Mouse (Mus musculus): ENCODE measurements around the gene Mpv17. TPM values are rescaled to one million over a fixed set of nuclear protein-coding genes. Genes with fewer than 3 reads are reported as not detected.

Mpv17 gene
- total RNA-seq, 2 experiments from 2014 or later: 47.8 to 49.2 TPM

- DNase-seq (ENCODE audit: extremely low spot score in 1 of 2, low spot score in 2 of 2): peak in 1 of 2 experiments; percentile 62
- Histone ChIP-seq H3K27ac (no peak overlapping the region; the same call in 1 of the 2 replicates), H3K4me3 (peak overlapping the region; percentile 33)
- intact Hi-C loops (cut with DNase I): loop anchor here (1.0 kb wide), 1 partner anchor 15 kb away; no protein-coding TSS in a partner anchor
- TF ChIP-seq CTCF (IDR thresholded peaks at IDR 0.05): no peak; the same call in none of the 2 replicates
Observed at GRCm38 (mm10) chr5:31094799-31095691, 59.0 kb downstream of the Mpv17 start.

DNA sequence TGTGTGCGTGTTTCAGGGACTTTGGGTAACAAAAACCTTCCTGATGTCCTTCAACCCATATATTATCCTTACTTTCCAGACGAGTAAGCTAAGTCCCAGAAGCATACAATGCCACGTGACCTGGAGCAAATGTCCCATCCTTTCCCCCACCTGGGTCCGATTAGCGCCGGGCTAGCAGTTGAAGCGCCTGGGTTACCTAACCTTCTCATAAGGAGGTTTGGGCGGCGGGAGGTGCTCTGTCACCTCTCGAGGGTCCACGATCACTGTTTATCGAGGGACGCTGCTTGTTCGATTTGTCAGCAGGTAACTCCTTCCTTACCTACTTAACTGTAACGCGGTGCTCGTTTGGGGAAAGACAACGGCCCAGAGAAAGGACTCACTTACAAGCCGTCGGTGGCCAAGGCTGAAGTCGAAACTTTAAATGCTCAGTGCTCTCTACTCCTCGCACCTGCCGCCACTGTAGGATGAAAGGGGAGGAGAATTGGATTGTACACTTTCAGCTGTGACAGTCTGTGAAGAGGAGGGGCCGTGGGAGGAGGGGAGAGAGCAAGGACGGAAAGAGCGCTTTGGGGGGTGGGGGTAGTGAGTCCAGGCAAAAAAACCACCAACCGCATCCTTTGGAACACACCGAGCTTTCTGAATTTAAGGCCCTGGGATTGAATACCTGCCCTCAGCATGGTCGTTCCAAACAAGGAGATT is 59.8 kb downstream of the Mpv17 start:
- Histone ChIP-seq H3K4me3 (peak overlapping the region; percentile 33), H3K27ac (peak overlapping the region; percentile 44)
- intact Hi-C loops (cut with DNase I): loop anchor here (1.0 kb wide), 1 partner anchor 14 kb away; no protein-coding TSS in a partner anchor
- DNase-seq (ENCODE audit: extremely low spot score in 1 of 2, low spot score in 2 of 2): peak in 1 of 2 experiments; percentile 59
- no peak for TF ChIP-seq CTCF (IDR thresholded peaks at IDR 0.05)

GRCm38 (mm10) chr5:31093151-31094041 is 60.7 kb downstream of the Mpv17 start:
- intact Hi-C loops (cut with DNase I): loop anchor here (1.0 kb wide), 1 partner anchor 13 kb away; no protein-coding TSS in a partner anchor
- DNase-seq (ENCODE audit: extremely low spot score in 1 of 2, low spot score in 2 of 2): peak in 1 of 2 experiments; percentile 68
- peak overlapping the region; percentile 93 for H3K27ac ChIP-seq
- peak overlapping the region; percentile 61 for H3K4me3 ChIP-seq
- no peak for TF ChIP-seq CTCF (IDR thresholded peaks at IDR 0.05)

- no peak for TF ChIP-seq CTCF (IDR thresholded peaks at IDR 0.05)
- Histone ChIP-seq H3K27ac (peak overlapping the region; percentile 93), H3K4me3 (peak overlapping the region; percentile 61)
- intact Hi-C loops (cut with DNase I): loop anchor here (1.0 kb wide), 2 partner anchors 29 to 99 kb away; no protein-coding TSS in a partner anchor
- peak; percentile 49 to 79 for DNase-seq (ENCODE audit: extremely low spot score in 1 of 2, low spot score in 2 of 2)
Observed at GRCm38 (mm10) chr5:31092231-31092975, 61.6 kb downstream of the Mpv17 start.

Other genes with a start within 250 kb of the Mpv17 start
- 100 to 1,000 TPM in 1 of 2 experiments, 10 to 100 TPM in 1; 91.9 to 106 TPM for gene Ost4, start 246.5 kb downstream of the Mpv17 start, total RNA-seq (2021)
- gene Emilin1, start 240.8 kb downstream of the Mpv17 start, total RNA-seq (2021): 1 to 10 TPM; 3.0 to 3.3 TPM
- 10 to 100 TPM; 15.3 to 19.3 TPM for gene Khk, start 232.8 kb downstream of the Mpv17 start, total RNA-seq (2021)
- gene Cgref1, start 208.7 kb downstream of the Mpv17 start, total RNA-seq (2021): 10 to 100 TPM; 24.2 to 26.0 TPM
- gene Preb, start 193.9 kb downstream of the Mpv17 start, total RNA-seq (2021): 100 to 1,000 TPM; 129 to 134 TPM
- gene Tcf23, start 185.6 kb downstream of the Mpv17 start, total RNA-seq (2021): under 1 TPM; 0.12 to 0.23 TPM
- 10 to 100 TPM; 67.1 to 68.9 TPM for gene Atraid, start 105.9 kb downstream of the Mpv17 start, total RNA-seq (2021)
- gene Slc5a6, start 105.3 kb downstream of the Mpv17 start, total RNA-seq (2021): 10 to 100 TPM; 16.7 to 19.3 TPM
- 10 to 100 TPM; 23.4 to 27.6 TPM for gene Cad, start 99.5 kb downstream of the Mpv17 start, total RNA-seq (2021)
- gene Dnajc5g, start 48.0 kb downstream of the Mpv17 start, total RNA-seq (2021): not detected
- 100 to 1,000 TPM; 162 to 184 TPM for gene Slc30a3, start 46.0 kb downstream of the Mpv17 start, total RNA-seq (2021)
- gene Trim54, start 37.5 kb downstream of the Mpv17 start, total RNA-seq (2021): 1 to 10 TPM; 2.0 to 2.2 TPM
- 1 to 10 TPM; 1.3 to 1.8 TPM for gene Ucn, start 15.4 kb downstream of the Mpv17 start, total RNA-seq (2021)
- 1 to 10 TPM; 3.0 to 3.2 TPM for gene Gm29609, start 25.7 kb upstream of the Mpv17 start, total RNA-seq (2021)
- gene Gtf3c2, start 25.9 kb upstream of the Mpv17 start, total RNA-seq (2021): 10 to 100 TPM; 56.8 to 61.1 TPM
- gene Snx17, start 39.0 kb upstream of the Mpv17 start, total RNA-seq (2021): 10 to 100 TPM; 75.1 to 76.6 TPM
- gene Eif2b4, start 39.2 kb upstream of the Mpv17 start, total RNA-seq (2021): 10 to 100 TPM; 39.7 to 43.7 TPM
- gene Zfp513, start 48.1 kb upstream of the Mpv17 start, total RNA-seq (2021): 10 to 100 TPM; 28.0 to 31.4 TPM
- gene Ppm1g, start 66.4 kb upstream of the Mpv17 start, total RNA-seq (2021): 10 to 100 TPM; 72.6 to 78.5 TPM
- 10 to 100 TPM; 82.3 to 86.0 TPM for gene Nrbp1, start 86.6 kb upstream of the Mpv17 start, total RNA-seq (2021)
- not detected for gene Gm9970, start 87.0 kb upstream of the Mpv17 start, total RNA-seq (2021)
- gene Krtcap3, start 97.4 kb upstream of the Mpv17 start, total RNA-seq (2021): 1 to 10 TPM; 3.2 to 3.6 TPM
- 100 to 1,000 TPM; 106 to 107 TPM for gene Ift172, start 136.9 kb upstream of the Mpv17 start, total RNA-seq (2021)
- gene Fndc4, start 141.8 kb upstream of the Mpv17 start, total RNA-seq (2021): 100 to 1,000 TPM; 147 to 157 TPM
- gene Gckr, start 143.2 kb upstream of the Mpv17 start, total RNA-seq (2021): not detected

Data from left cerebral cortex, adult 2 months (tissue).